Mouse (Mus musculus): Measurements from ENCODE around the gene BC048562. TPM values are rescaled to one million over a fixed set of nuclear protein-coding genes. Genes with fewer than 3 reads are reported as not detected.

Gene BC048562
- total RNA-seq, 4 experiments from 2014 or later, result not detected

DNA sequence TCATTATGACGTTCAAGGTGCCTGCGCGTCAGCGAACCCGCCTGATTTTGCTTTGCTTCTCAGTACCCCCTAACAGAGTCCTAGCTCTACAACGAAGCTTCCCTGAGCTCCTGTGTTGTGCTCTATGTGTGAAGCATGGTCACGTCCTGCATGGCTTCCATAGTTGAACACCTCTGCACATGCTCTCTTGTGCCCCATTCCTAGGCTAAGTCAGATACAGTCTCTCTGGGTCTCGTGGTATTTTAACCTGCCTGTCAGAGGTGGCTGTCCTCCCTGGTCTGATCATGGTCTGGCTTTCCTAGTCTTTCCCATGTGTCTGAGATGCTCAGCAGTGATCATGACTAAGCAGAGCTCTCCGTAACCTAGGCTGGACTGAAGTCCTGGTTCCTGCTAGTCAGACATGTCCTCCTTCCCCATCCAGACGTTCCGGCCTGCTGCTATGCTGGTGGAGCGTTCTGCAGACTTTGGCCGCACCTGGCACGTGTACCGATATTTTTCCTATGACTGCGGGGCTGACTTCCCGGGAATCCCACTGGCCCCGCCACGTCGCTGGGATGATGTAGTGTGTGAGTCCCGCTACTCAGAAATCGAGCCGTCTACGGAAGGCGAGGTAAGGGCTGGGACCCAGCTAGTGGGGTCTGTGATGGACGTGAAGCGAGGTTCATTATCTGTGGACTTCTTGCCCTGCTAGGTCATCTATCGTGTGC, 44.7 kb downstream of the BC048562 start:
- DNase-seq, result no peak

DNA sequence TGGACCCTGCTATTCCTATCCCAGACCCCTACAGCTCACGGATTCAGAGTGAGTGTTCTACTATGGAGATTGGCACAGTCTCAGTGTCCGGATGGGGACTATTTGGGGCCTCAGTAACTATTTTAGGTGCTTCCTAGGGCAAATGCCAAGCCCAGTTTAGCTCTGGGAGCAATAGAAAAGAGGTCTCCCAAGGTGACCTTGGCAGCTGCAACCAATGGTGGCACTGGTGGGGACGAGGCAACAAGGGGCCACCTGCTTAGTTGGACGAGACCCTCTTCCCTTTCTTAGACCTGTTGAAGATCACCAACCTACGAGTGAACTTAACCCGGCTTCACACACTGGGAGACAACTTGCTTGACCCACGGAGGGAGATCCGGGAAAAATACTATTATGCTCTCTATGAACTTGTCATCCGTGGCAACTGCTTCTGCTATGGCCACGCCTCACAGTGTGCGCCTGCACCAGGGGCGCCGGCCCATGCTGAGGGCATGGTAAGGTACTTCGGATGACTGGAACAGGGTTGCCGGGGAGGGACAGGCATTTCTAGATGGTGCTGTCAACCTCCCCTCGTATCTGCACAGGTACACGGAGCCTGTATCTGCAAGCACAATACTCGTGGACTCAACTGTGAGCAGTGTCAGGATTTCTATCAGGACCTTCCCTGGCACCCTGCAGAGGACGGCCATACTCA, 45.4 kb downstream of the BC048562 start:
- no peak for DNase-seq

DNA sequence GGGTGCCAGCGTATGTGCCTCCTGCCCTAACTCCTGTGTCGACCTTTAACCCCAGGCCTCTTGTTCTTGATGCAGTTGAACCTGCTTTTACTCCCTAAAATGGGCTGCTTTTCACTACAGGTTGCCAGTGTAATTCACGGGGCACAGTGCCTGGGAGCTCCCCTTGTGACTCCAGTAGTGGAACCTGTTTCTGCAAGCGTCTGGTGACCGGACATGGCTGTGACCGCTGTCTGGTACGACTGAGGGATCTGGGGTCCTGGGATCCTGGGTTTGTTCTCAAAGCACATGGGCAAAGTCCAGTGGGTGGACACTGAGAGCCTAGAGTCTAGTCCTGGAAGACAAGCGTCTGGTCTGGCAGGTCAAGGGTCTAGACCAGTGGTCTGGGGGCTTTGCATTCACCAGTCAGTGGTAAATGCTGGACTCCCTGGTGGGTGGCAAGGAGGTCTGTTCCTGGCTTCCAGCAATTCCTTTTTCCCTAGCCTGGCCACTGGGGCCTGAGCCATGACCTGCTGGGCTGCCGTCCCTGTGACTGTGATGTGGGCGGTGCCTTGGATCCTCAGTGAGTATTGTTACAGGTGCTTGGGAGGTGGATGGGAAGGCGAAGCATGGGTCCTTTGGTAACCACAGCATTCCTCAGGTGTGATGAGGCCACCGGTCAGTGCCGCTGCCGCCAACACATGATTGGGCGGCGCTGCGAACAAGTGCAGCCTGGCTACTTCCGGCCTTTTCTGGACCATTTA, 46.9 kb downstream of the BC048562 start:
- no peak for DNase-seq

DNA sequence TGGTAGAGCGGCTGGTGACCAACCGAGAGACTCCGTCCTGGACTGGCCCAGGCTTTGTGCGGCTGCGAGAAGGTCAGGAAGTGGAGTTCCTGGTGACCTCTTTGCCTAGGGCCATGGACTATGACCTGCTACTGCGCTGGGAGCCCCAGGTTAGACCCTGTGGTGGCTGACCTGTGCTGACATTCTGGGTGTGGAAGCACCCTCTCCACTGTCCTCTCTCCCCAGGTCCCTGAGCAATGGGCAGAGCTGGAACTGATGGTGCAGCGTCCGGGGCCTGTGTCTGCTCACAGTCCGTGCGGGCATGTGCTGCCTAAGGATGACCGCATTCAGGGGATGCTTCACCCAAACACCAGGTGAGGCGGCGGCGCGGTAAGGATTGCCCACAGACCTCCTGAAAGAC, 47.7 kb downstream of the BC048562 start:
- DNase-seq, result no peak

DNA sequence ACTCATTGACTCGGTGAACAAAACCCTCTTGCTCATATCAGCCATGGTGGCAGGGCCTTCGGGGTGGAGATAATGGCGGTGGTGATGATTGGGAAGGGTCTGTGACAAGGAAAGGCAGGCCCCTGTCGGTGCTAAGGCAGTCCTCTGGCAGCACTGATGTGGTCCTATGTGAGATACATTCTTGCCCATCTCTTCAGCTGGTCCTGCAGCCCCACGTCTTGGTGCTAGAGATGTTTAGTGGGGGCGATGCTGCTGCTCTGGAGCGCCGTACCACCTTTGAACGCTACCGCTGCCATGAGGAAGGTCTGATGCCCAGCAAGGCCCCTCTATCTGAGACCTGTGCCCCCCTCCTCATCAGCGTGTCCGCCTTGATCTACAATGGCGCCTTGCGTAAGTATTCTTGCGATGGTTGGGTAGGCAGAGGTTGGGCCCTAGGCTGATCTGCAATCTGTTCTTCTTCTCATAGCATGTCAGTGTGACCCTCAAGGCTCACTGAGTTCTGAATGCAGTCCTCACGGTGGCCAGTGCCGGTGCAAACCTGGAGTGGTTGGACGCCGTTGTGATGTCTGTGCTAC, 49.1 kb downstream of the BC048562 start:
- no peak for DNase-seq

DNA sequence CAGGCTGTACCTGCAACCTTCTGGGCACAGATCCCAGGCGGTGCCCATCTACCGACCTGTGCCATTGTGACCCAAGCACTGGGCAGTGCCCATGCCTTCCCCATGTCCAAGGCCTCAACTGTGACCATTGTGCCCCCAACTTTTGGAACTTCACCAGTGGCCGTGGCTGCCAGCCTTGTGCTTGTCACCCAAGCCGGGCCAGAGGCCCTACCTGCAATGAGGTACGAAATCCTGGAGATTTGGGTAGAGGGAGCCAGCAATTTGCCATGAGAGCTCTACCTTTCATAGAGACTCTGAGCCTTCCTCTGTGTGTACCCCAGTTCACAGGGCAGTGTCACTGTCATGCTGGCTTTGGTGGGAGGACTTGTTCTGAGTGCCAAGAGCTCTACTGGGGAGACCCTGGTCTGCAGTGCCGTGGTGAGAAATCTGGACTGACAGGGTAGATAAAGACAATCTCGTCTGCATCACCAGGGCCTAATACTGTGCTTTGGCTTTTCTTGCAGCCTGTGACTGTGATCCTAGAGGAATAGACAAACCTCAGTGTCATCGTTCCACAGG, 50.8 kb downstream of the BC048562 start:
- no peak for DNase-seq

DNA sequence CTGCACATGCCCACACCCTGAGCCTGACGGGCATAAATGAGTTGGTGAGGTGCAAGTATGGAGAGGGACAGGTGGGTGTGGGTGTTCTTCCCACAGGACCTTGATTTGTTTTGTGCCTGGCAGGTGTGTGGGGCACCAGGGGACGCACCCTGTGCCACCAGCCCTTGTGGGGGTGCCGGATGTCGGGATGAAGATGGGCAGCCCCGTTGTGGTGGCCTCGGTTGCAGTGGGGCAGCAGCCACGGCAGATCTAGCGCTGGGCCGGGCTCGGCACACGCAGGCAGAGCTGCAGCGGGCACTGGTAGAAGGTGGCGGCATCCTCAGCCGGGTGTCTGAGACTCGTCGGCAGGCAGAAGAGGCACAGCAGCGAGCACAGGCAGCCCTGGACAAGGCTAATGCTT, 52.1 kb downstream of the BC048562 start:
- no peak for DNase-seq

DNA sequence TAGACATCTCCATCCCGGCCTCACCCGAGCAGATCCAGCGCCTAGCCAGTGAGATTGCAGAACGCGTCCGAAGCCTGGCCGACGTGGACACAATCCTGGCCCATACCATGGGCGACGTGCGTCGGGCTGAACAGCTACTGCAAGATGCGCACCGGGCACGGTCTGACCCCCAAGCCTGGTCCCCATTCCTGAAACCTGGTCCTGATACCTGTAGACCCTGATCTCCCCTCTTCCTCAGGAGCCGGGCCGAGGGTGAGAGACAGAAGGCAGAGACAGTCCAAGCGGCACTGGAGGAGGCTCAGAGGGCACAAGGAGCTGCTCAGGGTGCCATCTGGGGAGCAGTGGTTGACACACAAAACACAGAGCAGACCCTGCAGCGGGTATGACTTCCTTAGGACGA, 52.9 kb downstream of the BC048562 start:
- DNase-seq, result no peak

DNA sequence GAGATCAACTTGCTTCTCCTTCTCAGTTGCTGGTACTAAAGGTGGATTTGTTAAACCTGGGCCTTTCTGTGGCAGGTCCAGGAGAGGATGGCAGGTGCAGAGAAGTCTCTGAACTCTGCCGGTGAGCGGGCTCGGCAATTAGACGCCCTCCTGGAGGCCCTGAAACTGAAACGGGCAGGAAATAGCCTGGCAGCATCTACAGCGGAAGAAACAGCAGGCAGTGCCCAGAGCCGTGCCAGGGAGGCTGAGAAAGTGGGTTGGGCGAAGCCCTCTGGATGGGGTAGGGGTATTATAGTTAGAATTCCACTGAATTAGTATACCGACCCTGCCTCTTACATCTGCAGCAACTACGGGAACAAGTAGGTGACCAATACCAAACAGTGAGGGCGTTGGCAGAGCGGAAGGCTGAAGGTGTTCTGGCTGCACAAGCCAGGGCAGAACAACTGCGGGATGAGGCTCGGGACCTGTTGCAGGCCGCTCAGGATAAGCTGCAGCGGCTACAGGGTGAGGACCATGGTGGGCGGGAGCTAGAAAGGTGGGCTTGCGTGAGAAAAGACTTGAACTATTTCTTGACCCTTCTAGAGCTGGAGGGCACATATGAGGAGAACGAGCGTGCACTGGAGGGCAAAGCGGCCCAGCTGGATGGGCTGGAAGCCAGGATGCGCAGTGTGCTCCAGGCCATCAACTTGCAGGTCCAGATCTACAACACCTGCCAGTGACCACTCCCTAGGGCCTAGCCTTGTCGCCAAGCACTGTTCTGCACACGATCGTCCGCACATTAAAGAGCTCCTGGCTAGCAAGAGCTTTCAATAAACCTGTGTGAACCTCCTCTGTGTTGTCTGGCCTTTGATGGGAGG, 53.6 kb downstream of the BC048562 start:
- DNase-seq, result no peak

DNA sequence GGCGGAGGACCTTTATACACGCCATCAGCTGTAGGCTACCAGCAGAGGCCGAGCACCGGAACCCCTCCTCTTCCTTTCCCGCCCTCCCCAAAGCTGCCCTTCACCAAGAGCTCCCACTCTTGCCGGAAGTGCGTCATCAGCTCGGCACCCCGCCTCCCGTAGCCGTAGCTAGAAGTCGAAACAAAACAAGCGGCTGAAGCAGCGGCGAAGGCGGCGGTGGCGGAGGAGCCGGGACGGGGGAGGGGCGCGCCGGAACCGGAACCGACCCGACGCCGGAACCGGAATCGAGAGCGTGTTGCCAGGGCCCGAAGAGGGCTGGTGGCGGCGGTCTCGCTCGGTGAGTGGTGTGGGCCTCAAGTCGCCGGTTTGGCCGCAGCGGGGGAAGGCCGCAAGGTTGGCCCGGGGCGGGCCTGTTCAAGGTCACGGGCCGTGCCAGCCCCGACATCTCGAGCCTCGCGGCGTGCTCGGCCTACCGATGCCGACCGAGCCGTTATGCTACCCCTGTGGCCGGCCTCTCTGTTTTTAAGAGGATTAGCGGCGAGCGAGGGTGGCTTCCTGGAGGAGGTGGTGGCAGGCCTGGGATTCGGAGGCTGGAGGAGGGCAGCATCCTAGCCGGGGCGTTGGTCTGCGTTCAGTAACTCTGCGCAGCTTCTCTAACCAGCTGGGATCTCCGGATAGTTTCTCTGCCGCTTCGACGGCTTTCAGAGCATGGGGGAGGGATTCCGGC, 54.4 kb downstream of the BC048562 start, which contains the start of gene Usp19:
Usp19 (plus strand) TSS at position 44 of the 727 bp plus-strand sequence.
- peak; percentile 97 for DNase-seq

DNA sequence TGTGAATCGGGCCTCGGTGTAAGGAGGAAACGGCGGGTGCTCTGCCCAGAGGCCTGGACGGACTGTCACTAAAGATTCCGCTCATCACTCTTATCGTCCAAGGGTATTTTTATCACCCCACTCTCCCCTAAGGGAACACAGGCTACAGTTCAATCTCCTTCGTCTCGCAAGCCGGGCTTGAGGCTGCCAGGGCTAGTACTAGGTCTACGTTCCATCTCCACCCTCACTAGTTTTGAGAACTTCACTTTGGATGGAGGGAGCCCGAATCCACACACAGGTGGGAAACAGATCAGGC, 55.0 kb downstream of the BC048562 start:
- no peak for DNase-seq

DNA sequence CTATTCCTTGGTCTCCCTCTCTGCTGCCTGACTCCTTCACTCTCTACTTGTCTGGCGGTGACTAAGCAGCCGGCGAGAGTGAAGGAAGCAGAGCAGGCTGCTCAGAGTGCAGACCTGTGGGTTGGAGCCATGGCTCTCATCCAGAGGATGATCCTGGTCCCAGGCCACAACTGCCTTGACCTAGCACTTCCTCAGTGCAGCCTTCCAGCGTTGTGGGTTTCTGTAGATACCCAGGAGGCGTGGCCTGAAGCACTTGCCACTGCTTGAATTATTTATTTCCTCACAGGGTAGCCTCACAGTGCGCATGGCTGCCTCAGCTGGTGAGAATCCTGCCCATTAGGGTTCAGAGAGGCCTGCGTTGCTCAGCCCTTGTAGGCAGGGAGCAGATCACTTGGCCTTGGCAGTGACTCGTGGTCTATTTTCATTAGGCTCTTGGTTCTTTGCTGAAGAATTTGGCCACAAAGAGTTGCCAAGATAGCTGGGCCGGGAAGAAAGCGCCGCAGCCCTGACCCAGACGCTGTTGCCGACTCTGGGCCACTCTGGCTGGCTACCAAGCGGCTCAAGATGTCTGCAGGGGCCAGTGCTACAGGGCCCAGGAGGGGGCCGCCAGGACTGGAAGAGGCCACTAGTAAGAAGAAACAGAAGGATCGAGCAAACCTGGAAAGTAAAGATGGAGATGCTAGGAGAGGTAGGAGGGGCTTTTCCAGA, 55.9 kb downstream of the BC048562 start:
- DNase-seq, result peak; percentile 90

DNA sequence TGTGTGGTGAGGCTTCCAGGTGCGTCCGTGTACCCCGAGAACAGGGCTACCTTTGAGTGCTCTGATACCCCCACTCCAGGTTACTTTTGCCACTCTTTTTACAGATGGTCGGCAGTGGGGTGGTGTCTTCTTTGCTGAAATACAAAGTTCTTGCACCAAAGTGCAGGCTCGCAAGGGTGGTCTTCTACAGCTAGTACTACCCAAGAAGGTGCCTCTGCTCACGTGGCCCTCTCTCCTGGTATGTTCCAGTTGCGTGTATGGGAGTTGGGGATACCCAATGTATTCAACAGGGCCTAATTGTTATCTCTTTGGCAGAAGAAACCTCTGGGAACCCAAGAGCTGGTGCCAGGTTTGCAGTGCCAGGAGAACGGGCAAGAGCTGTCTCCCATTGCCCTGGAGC, 57.0 kb downstream of the BC048562 start:
- no peak for DNase-seq

DNA sequence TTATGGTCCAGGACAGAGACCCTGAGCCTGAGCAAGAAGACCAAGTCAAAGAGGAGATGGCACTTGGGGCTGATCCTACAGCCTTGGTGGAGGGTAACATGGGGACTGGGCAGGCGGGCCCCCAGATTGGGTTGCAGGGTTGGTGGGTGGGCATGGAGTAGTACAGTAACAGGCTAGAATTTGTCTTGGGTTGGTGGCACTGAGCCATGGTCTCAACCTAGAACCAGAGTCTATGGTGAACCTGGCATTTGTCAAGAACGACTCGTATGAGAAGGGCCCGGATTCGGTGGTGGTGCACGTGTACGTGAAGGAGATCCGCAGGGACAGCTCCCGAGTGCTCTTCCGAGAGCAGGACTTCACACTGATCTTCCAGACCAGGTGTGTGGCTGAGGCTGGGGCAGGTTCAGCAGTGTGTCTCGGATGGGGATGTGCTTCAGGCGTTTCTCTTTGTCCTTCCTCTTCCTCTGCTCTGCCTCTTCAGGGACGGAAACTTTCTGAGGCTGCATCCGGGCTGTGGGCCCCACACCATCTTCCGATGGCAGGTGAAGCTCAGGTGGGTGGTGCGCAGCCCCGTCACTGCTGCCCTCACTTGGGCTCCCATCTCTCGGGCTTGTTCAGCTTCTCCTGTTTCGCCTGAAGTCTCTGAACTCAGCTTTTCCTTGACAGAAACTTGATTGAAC, 58.0 kb downstream of the BC048562 start:
- no peak for DNase-seq

DNA sequence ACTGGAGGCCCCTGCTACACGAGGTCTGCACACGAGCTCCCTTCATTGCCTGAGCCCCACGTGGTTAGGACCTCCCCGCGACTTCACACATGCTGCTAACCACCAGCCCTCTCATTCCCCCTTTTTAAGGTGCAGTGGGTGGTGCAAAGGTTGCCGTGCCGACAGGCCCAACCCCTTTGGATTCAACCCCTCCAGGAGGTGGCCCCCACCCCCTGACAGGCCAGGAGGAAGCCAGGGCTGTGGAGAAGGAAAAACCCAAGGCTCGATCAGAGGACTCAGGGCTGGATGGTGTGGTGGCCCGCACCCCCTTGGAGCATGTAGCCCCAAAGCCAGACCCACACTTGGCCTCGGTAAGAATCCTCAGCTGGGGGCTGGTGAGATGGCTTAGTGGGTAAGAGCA, 58.6 kb downstream of the BC048562 start:
- DNase-seq, result no peak

Other genes with a start within 250 kb of the BC048562 start
- gene Bsn, start 246.1 kb upstream of the BC048562 start, total RNA-seq (2022), result 1 to 10 TPM; 3.7 to 6.8 (median 6.4) TPM
- gene Dag1, start 172.5 kb upstream of the BC048562 start, total RNA-seq (2022), result 100 to 1,000 TPM; 134 to 165 (median 148) TPM
- gene Nicn1, start 146.1 kb upstream of the BC048562 start, total RNA-seq (2022), result 10 to 100 TPM; 29.5 to 49.1 (median 41.4) TPM
- gene Amt, start 139.6 kb upstream of the BC048562 start, total RNA-seq (2022), result 10 to 100 TPM in 2 of 4 experiments, 1 to 10 TPM in 2; 3.8 to 10.9 (median 7.1) TPM
- 100 to 1,000 TPM; 307 to 342 (median 321) TPM for gene Rhoa, start 130.4 kb upstream of the BC048562 start, total RNA-seq (2022)
- gene Tcta, start 130.3 kb upstream of the BC048562 start, total RNA-seq (2022), result 10 to 100 TPM; 56.0 to 68.0 (median 62.2) TPM
- gene Gpx1, start 97.6 kb upstream of the BC048562 start, total RNA-seq (2022), result 100 to 1,000 TPM; 524 to 812 (median 629) TPM
- gene Usp4, start 88.6 kb upstream of the BC048562 start, total RNA-seq (2022), result 100 to 1,000 TPM; 124 to 152 (median 132) TPM
- 1 to 10 TPM in 3 of 4 experiments, under 1 TPM in 1; 0.96 to 1.6 (median 1.3) TPM for gene 1700102P08Rik, start 43.7 kb upstream of the BC048562 start, total RNA-seq (2022)
- gene Ccdc36, start 8.0 kb upstream of the BC048562 start, total RNA-seq (2022), result under 1 TPM in 1 of 4 experiments, not detected in 3; 0.10 TPM
- 10 to 100 TPM; 46.6 to 56.5 (median 52.7) TPM for gene Ccdc71, start 24.0 kb downstream of the BC048562 start, total RNA-seq (2022)
- 10 to 100 TPM; 19.7 to 48.3 (median 33.1) TPM for gene Klhdc8b, start 25.1 kb downstream of the BC048562 start, total RNA-seq (2022)
- 100 to 1,000 TPM; 117 to 175 (median 152) TPM for gene Lamb2, start 43.3 kb downstream of the BC048562 start, total RNA-seq (2022)
- gene Usp19, start 54.1 kb downstream of the BC048562 start, total RNA-seq (2022), result 100 to 1,000 TPM; 239 to 312 (median 257) TPM
- 100 to 1,000 TPM; 181 to 239 (median 220) TPM for gene Qars, start 71.2 kb downstream of the BC048562 start, total RNA-seq (2022)
- gene Qrich1, start 80.3 kb downstream of the BC048562 start, total RNA-seq (2022), result 100 to 1,000 TPM; 131 to 151 (median 139) TPM
- gene Impdh2, start 123.8 kb downstream of the BC048562 start, total RNA-seq (2022), result 10 to 100 TPM; 59.9 to 88.8 (median 73.5) TPM
- 10 to 100 TPM; 60.1 to 76.1 (median 70.8) TPM for gene Ndufaf3, start 131.0 kb downstream of the BC048562 start, total RNA-seq (2022)
- gene Dalrd3, start 133.4 kb downstream of the BC048562 start, total RNA-seq (2022), result 10 to 100 TPM; 72.5 to 99.3 (median 83.0) TPM
- 100 to 1,000 TPM; 115 to 182 (median 165) TPM for gene Wdr6, start 142.3 kb downstream of the BC048562 start, total RNA-seq (2022)
- gene P4htm, start 161.2 kb downstream of the BC048562 start, total RNA-seq (2022), result 10 to 100 TPM in 3 of 4 experiments, 1 to 10 TPM in 1; 7.4 to 14.7 (median 11.6) TPM
- gene Arih2, start 212.9 kb downstream of the BC048562 start, total RNA-seq (2022), result 10 to 100 TPM; 53.4 to 73.7 (median 61.0) TPM
- 100 to 1,000 TPM in 1 of 4 experiments, 10 to 100 TPM in 3; 71.4 to 108 (median 90.9) TPM for gene Slc25a20, start 225.6 kb downstream of the BC048562 start, total RNA-seq (2022)